Mouse (Mus musculus) kidney, postnatal 0 days (tissue): ENCODE measurements at regions not wholly inside any gene's neighbourhood (a gene's known extent, or its start where the extent isn't known, plus 50 kb on each side); places are given as distances from the start of the nearest gene placed in this dataset.

Experiments
- ATAC-seq: fragments of 200-750 bp; cut with Nextera tagmentation; replicated peaks from 2 replicates; pipeline ENCODE4 v1.8.0; 2017; ENCODE audit warnings: low read depth, moderate number of reproducible peaks, moderate TSS enrichment, moderate library complexity; ENCODE audit not compliant: low FRiP score
- DNase-seq: peaks from one replicate; pipeline ENCODE4 v3.0.0-alpha.2; 2016; ENCODE audit warnings: low spot score
- H3K27ac ChIP-seq: fragments of 300-500 bp; sonication (generic); 2 replicates; pipeline ENCODE4 v1.5.1; 2014; ENCODE audit warnings: mild to moderate bottlenecking
- H3K27me3 ChIP-seq: fragments of 300-500 bp; sonication (generic); 2 replicates; pipeline ENCODE4 v1.6.1; 2014; ENCODE audit warnings: low read length, mixed read lengths; ENCODE audit not compliant: insufficient read depth
- H3K36me3 ChIP-seq: fragments of 300-500 bp; sonication (generic); 2 replicates; pipeline ENCODE4 v1.6.1; 2014; ENCODE audit warnings: low read length, mixed read lengths; ENCODE audit not compliant: insufficient read depth
- H3K4me1 ChIP-seq: fragments of 300-500 bp; sonication (generic); replicated peaks from 2 replicates; pipeline ENCODE4 v1.6.1; 2014; ENCODE audit warnings: antibody characterized with exemption, low read length, mixed read lengths; ENCODE audit not compliant: insufficient read depth
- H3K4me2 ChIP-seq: fragments of 300-500 bp; sonication (generic); 2 replicates; pipeline ENCODE4 v1.6.1; 2014; ENCODE audit warnings: mild to moderate bottlenecking, low read length, moderate library complexity, mixed read lengths
- H3K4me3 ChIP-seq: fragments of 300-500 bp; sonication (generic); replicated peaks from 2 replicates; pipeline ENCODE4 v1.5.1; 2014; ENCODE audit warnings: low read depth, low read length
- H3K9ac ChIP-seq: fragments of 300-500 bp; sonication (generic); 2 replicates; pipeline ENCODE4 v1.6.1; 2014; ENCODE audit warnings: low read depth, low read length
- H3K9me3 ChIP-seq: fragments of 300-500 bp; sonication (generic); replicated peaks from 2 replicates; pipeline ENCODE4 v1.6.1; 2016; ENCODE audit warnings: low read length, inconsistent platforms, mixed read lengths
- CTCF ChIP-seq: IDR thresholded peaks from 2 replicates; pipeline ENCODE4 v1.5.1; 2016; ENCODE audit warnings: antibody characterized with exemption, low read depth, mild to moderate bottlenecking, moderate library complexity
- WGBS: fragments of 180-500 bp; shearing (Covaris S2); extraction: QIAGEN DNeasy Blood & Tissue Kit; methylation state at CpG from one replicate; pipeline ENCODE4 v1.1.7; 2014; 5-methylcytosine and 5-hydroxymethylcytosine counted together

GRCm38 (mm10) chr14:61737504-61738040, 130.3 kb downstream of the Kcnrg start:
- Histone ChIP-seq H3K4me3 (no peak overlapping the region), H3K4me1 (no peaks in the 10 kb centered on the region), H3K27ac (peak overlapping the region; percentile 47), H3K4me2 (peak overlapping the region; percentile 25; the same call in 1 of the 2 replicates), H3K9ac (no peak overlapping the region), H3K27me3 (no peaks in the 10 kb centered on the region), H3K36me3 (no peaks in the 10 kb centered on the region), H3K9me3 (no peaks in the 10 kb centered on the region)
- ATAC-seq (0 out of 2 replicates have a peak, but pooled peaks have one; percentile 46), DNase-seq (peak; percentile 36)
- WGBS: 56% methylated on average over 6 of the region's 6 CpGs
- no peak for TF ChIP-seq CTCF

- no peak overlapping the region for H3K9ac ChIP-seq
These were observed 132.2 kb downstream of the Kcnrg start for GRCm38 (mm10) chr14:61739453-61739852.

GRCm38 (mm10) chr14:61743855-61744408, 136.7 kb downstream of the Kcnrg start:
- DNase-seq (no peak), ATAC-seq (no peak)
- WGBS: 43% methylated on average over 4 of the region's 4 CpGs
- H3K9me3 ChIP-seq: no peaks in the 10 kb centered on the region
- no peak overlapping the region for H3K9ac ChIP-seq
- no peaks in the 10 kb centered on the region for H3K36me3 ChIP-seq
- no peak overlapping the region for H3K27ac ChIP-seq
- no peaks in the 10 kb centered on the region for H3K4me1 ChIP-seq
- H3K4me3 ChIP-seq: no peak overlapping the region
- H3K4me2 ChIP-seq: no peak overlapping the region
- no peak for TF ChIP-seq CTCF
- H3K27me3 ChIP-seq: no peaks in the 10 kb centered on the region

More at GRCm38 (mm10) chr14:61739453-61739852, 132.2 kb downstream of the Kcnrg start:
- no peak overlapping the region for H3K4me2 ChIP-seq
- H3K4me3 ChIP-seq: no peak overlapping the region
- H3K27me3 ChIP-seq: no peaks in the 10 kb centered on the region
- no peak for ATAC-seq
- H3K9me3 ChIP-seq: no peaks in the 10 kb centered on the region
- H3K27ac ChIP-seq: no peak overlapping the region
- H3K36me3 ChIP-seq: no peaks in the 10 kb centered on the region
- no peak for TF ChIP-seq CTCF
- H3K4me1 ChIP-seq: no peaks in the 10 kb centered on the region
- WGBS: 94% methylated on average over 1 of the region's 1 CpGs
- no peak for DNase-seq

- H3K4me2 ChIP-seq: no peak overlapping the region
- no peak for TF ChIP-seq CTCF
- no peaks in the 10 kb centered on the region for H3K9me3 ChIP-seq
- H3K4me1 ChIP-seq: no peaks in the 10 kb centered on the region; the same call in 1 of the 2 replicates
- DNase-seq (no peak), ATAC-seq (no peak)
- 71% methylated on average over 3 of the region's 3 CpGs for WGBS
- H3K27ac ChIP-seq: no peak overlapping the region
- no peak overlapping the region for H3K9ac ChIP-seq
- H3K4me3 ChIP-seq: no peak overlapping the region
- H3K36me3 ChIP-seq: no peaks in the 10 kb centered on the region
- H3K27me3 ChIP-seq: no peaks in the 10 kb centered on the region
These were observed 146.2 kb downstream of the Kcnrg start for GRCm38 (mm10) chr14:61753421-61753820.

GRCm38 (mm10) chr14:61756651-61757050, 149.4 kb downstream of the Kcnrg start:
- 26% methylated on average over 1 of the region's 1 CpGs for WGBS
- H3K9me3 ChIP-seq: no peaks in the 10 kb centered on the region
- H3K27ac ChIP-seq: no peak overlapping the region
- no peak for TF ChIP-seq CTCF
- H3K27me3 ChIP-seq: no peaks in the 10 kb centered on the region
- H3K36me3 ChIP-seq: no peaks in the 10 kb centered on the region
- H3K9ac ChIP-seq: no peak overlapping the region
- H3K4me3 ChIP-seq: no peak overlapping the region; the same call in 1 of the 2 replicates
- no peaks in the 10 kb centered on the region; the same call in 1 of the 2 replicates for H3K4me1 ChIP-seq
- H3K4me2 ChIP-seq: peak overlapping the region; percentile 53
- no peak for DNase-seq
- ATAC-seq: no peak

- Histone ChIP-seq H3K4me1 (no peaks in the 10 kb centered on the region; the same call in 1 of the 2 replicates), H3K36me3 (no peaks in the 10 kb centered on the region), H3K4me3 (peak overlapping the region; percentile 9; the same call in 1 of the 2 replicates), H3K27ac (no peak overlapping the region), H3K27me3 (no peaks in the 10 kb centered on the region), H3K4me2 (peak overlapping the region; percentile 53), H3K9ac (0 out of 2 replicates have a peak overlapping the region, but pooled peaks have one; percentile 35), H3K9me3 (no peaks in the 10 kb centered on the region)
- 6% methylated on average over 14 of the region's 15 CpGs for WGBS
- ATAC-seq (peak; percentile 77; the same call in 1 of the 2 replicates), DNase-seq (peak; percentile 76)
- TF ChIP-seq CTCF: no peak
These were observed 150.0 kb downstream of the Kcnrg start for GRCm38 (mm10) chr14:61757086-61757822.
